Mouse (Mus musculus) urinary bladder, postnatal 4 days (tissue): ENCODE measurements around the gene Txn1.

Source experiments
- DNase-seq, 2 experiments: peaks; one replicate each; pipeline ENCODE4 v3.0.0; 2021 to 2022; ENCODE audit warnings: low spot score in 2 of 2

The Txn1 gene

GRCm38 (mm10) chr4:57956029-57956960, at the start of gene Txn1:
TSS of gene Txn1 (minus strand) at chr4:57956411.
- peak; percentile 97 to 98 for DNase-seq

GRCm38 (mm10) chr4:58003501-58003900, 47.3 kb upstream of the Txn1 start:
- DNase-seq, result no peak

GRCm38 (mm10) chr4:57991425-57991824, 35.2 kb upstream of the Txn1 start:
- no peak for DNase-seq

- no peak for DNase-seq
Observed at GRCm38 (mm10) chr4:57974400-57975117, 18.3 kb upstream of the Txn1 start.

GRCm38 (mm10) chr4:57973592-57974268, 17.5 kb upstream of the Txn1 start:
- DNase-seq, result no peak

GRCm38 (mm10) chr4:57970285-57970684, 14.1 kb upstream of the Txn1 start:
- no peak for DNase-seq

GRCm38 (mm10) chr4:57967195-57967594, 11.0 kb upstream of the Txn1 start:
- DNase-seq, result no peak

- no peak for DNase-seq
Observed at GRCm38 (mm10) chr4:57965516-57965915, 9.3 kb upstream of the Txn1 start.

GRCm38 (mm10) chr4:57964143-57964542, 7.9 kb upstream of the Txn1 start:
- DNase-seq, result no peak

GRCm38 (mm10) chr4:57959056-57959455, 2.8 kb upstream of the Txn1 start:
- no peak for DNase-seq

- DNase-seq, result no peak
Observed at GRCm38 (mm10) chr4:57958098-57958497, 1.9 kb upstream of the Txn1 start.

- DNase-seq, result no peak
Observed at GRCm38 (mm10) chr4:57957200-57958085, 1.2 kb upstream of the Txn1 start.

- DNase-seq, result peak; percentile 50 to 74
Observed at GRCm38 (mm10) chr4:57955544-57955958, 660 bp downstream of the Txn1 start.

- DNase-seq, result no peak
Observed at GRCm38 (mm10) chr4:57954991-57955390, 1.2 kb downstream of the Txn1 start.

- no peak for DNase-seq
Observed at GRCm38 (mm10) chr4:57954580-57954979, 1.6 kb downstream of the Txn1 start.

GRCm38 (mm10) chr4:57953796-57954195, 2.4 kb downstream of the Txn1 start:
- no peak for DNase-seq

- DNase-seq, result no peak
Observed at GRCm38 (mm10) chr4:57952891-57953290, 3.3 kb downstream of the Txn1 start.

GRCm38 (mm10) chr4:57952416-57952815, 3.8 kb downstream of the Txn1 start:
- no peak for DNase-seq

- no peak for DNase-seq
Observed at GRCm38 (mm10) chr4:57949866-57950265, 6.3 kb downstream of the Txn1 start.

GRCm38 (mm10) chr4:57947476-57947875, 8.7 kb downstream of the Txn1 start:
- no peak for DNase-seq

- no peak for DNase-seq
Observed at GRCm38 (mm10) chr4:57947036-57947435, 9.2 kb downstream of the Txn1 start.
